Comparison of ENCODE assay signal across 14 mouse cellular contexts in the genomic region with DNA sequence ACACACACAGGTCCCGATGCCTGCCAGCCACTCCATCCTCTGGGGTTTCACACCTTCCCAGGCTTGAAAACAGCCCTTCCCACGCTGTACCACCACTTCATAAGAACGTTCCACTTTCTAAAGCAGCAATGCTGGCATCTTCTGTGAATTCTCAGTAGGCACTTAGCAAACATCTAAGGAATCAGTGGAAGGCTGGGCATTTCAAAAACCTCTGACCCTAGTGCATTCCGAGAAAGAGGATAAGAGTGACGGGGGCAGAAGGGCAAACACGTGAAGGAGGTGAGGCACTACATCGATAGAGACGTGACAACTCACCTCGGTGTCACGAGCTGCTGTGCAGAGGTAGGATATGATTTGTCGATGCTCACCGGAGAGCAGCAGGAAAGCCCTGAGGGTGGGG.
"Had no signal": no experiment of that assay in that cellular context is flagged by ENCODE, and none has a peak within 500 bp of the region (broad histone marks: within the 10 kb centered on the region; RNA-seq: fewer than 3 reads in every experiment).

No protein-coding gene starts in this region.

- H3K4me3 ChIP-seq: kidney, embryonic 15.5 days; left cerebral cortex, adult 2 months; liver, embryonic 13.5 days; lung, embryonic 15.5 days; stomach, embryonic 15.5 days had no signal

- H3K4me2 ChIP-seq: kidney, embryonic 15.5 days; liver, embryonic 13.5 days; lung, embryonic 15.5 days; midbrain, embryonic 11.5 days; stomach, embryonic 15.5 days had no signal

- H3K36me3 ChIP-seq: kidney, embryonic 15.5 days; liver, embryonic 13.5 days; lung, embryonic 15.5 days; stomach, embryonic 15.5 days had no signal

- H3K27ac ChIP-seq: kidney, embryonic 15.5 days; left cerebral cortex, adult 2 months; liver, embryonic 13.5 days; lung, embryonic 15.5 days; stomach, embryonic 15.5 days had no signal

- H3K27me3 ChIP-seq: liver, embryonic 13.5 days; lung, embryonic 15.5 days; stomach, embryonic 15.5 days had no signal

- DNase-seq: kidney, adult 2 months; kidney, postnatal 10 days; kidney, postnatal 36 days; layer of hippocampus, postnatal 36 days; liver, embryonic 13.5 days; lung, postnatal 4 days; midbrain, embryonic 14.5 days; thymus, adult 18-20 months; thymus, postnatal 36 days had no signal

- H3K9ac ChIP-seq: kidney, embryonic 15.5 days; liver, embryonic 13.5 days; lung, embryonic 15.5 days; stomach, embryonic 15.5 days had no signal

- H3K4me1 ChIP-seq: liver, embryonic 13.5 days; stomach, embryonic 15.5 days had no signal

- H3K9me3 ChIP-seq: kidney, embryonic 15.5 days; liver, embryonic 13.5 days; lung, embryonic 15.5 days; stomach, embryonic 15.5 days had no signal
